Mouse (Mus musculus): ENCODE results near the gene Ergic2. TPM values are rescaled to one million over a fixed set of nuclear protein-coding genes. Genes with fewer than 3 reads are reported as not detected.

Ergic2 gene
- polyA plus RNA-seq, 1 experiment from 2014 or later, result 220 TPM

Other genes starting within 250 kb of the Ergic2 start
- gene Far2, start 165.1 kb downstream of the Ergic2 start, polyA plus RNA-seq (2014; fragmentation: Nextera tagmentation; extraction: Ambion mirVana), result 24.3 and 27.8 TPM in 2 replicates
- 5.3 and 6.0 TPM in 2 replicates for gene Tmtc1, start 232.0 kb upstream of the Ergic2 start, polyA plus RNA-seq (2014; fragmentation: Nextera tagmentation; extraction: Ambion mirVana)

All from hindbrain, embryonic 14.5 days (tissue).